ENCODE assay signal across 8 mouse cellular contexts in genomic region chr3:122295511-122295910, GRCm38 (mm10). TPM values are rescaled to one million over a fixed set of nuclear protein-coding genes. Genes with fewer than 3 reads are reported as not detected.
DNase-seq lines count a peak whose midpoint lies in the region; ATAC-seq lines count a peak whose summit lies in the region.

No protein-coding gene starts in this region.

- no peak overlapping the region for H3K9ac ChIP-seq in forebrain, embryonic 13.5 days

- no peaks in the 10 kb centered on the region for H3K9me3 ChIP-seq in forebrain, embryonic 13.5 days (replicated peaks)

- peak overlapping the region; percentile 99 for H3K27ac ChIP-seq in forebrain, embryonic 13.5 days

- peak; percentile 44 for DNase-seq in ovary, adult 18-20 months (ENCODE audit: low spot score)
- DNase-seq in ovary, postnatal 10 days (ENCODE audit: low spot score), result no peak
- peak; percentile 73 to 80 for DNase-seq in adrenal gland, postnatal 36 days
- DNase-seq in kidney, postnatal 4 days, result peak; percentile 72 to 78
- peak; percentile 48 for DNase-seq in lung, postnatal 25 days (ENCODE audit: low spot score)
- DNase-seq in retina, postnatal 7 days (ENCODE audit: low read depth, low spot score), result peak; percentile 58

- no peak for ATAC-seq in forebrain, embryonic 13.5 days
- no peak for ATAC-seq in inflammation-experienced regulatory T-cells, adult 6 months

- peaks cover 40% of the 10 kb centered on the region for H3K4me1 ChIP-seq in forebrain, embryonic 13.5 days

- no peaks in the 10 kb centered on the region for H3K27me3 ChIP-seq in forebrain, embryonic 13.5 days

- H3K36me3 ChIP-seq in forebrain, embryonic 13.5 days (ENCODE audit: poor library complexity, severe bottlenecking), result no peaks in the 10 kb centered on the region

- H3K4me3 ChIP-seq in forebrain, embryonic 13.5 days, result no peak overlapping the region

- H3K4me2 ChIP-seq in forebrain, embryonic 13.5 days, result no peak overlapping the region

- WGBS in forebrain, embryonic 13.5 days, result 6% methylated on average over 5 of the region's 5 CpGs

RNA-seq across cellular contexts. Expression of gene Bcar3, which starts 1.6 kb away (rescaled TPM):
- 10 to 100 TPM; 57.8 to 66.6 TPM for total RNA-seq in adrenal gland, postnatal 36 days (2021)
- 6.0 and 7.5 TPM in 2 replicates for polyA plus RNA-seq in forebrain, embryonic 13.5 days (2015; fragmentation: Nextera tagmentation; extraction: Ambion mirVana)
- polyA plus RNA-seq in inflammation-experienced regulatory T-cells, adult 6 months (2017; shearing (Covaris generic)), result under 1 TPM in 1 of 3 experiments, not detected in 2; 0.58 TPM

RNA-seq across cellular contexts. Expression of gene Dnttip2, which starts 21.3 kb away (rescaled TPM):
- total RNA-seq in adrenal gland, postnatal 36 days (2021), result 10 to 100 TPM; 39.8 to 44.5 TPM
- polyA plus RNA-seq in forebrain, embryonic 13.5 days (2015; fragmentation: Nextera tagmentation; extraction: Ambion mirVana), result 69.2 and 70.2 TPM in 2 replicates
- polyA plus RNA-seq in inflammation-experienced regulatory T-cells, adult 6 months (2017; shearing (Covaris generic)), result 100 to 1,000 TPM; 101 to 118 (median 101) TPM

RNA-seq across cellular contexts. Expression of gene Gclm, which starts 50.2 kb away (rescaled TPM):
- total RNA-seq in adrenal gland, postnatal 36 days (2021), result 100 to 1,000 TPM; 111 to 119 TPM
- polyA plus RNA-seq in forebrain, embryonic 13.5 days (2015; fragmentation: Nextera tagmentation; extraction: Ambion mirVana), result 48.0 and 51.2 TPM in 2 replicates
- polyA plus RNA-seq in inflammation-experienced regulatory T-cells, adult 6 months (2017; shearing (Covaris generic)), result 10 to 100 TPM in 1 of 3 experiments, 1 to 10 TPM in 2; 5.8 to 10.5 (median 9.3) TPM
